9 mouse cellular contexts compared by ENCODE assay signal in the genomic region with DNA sequence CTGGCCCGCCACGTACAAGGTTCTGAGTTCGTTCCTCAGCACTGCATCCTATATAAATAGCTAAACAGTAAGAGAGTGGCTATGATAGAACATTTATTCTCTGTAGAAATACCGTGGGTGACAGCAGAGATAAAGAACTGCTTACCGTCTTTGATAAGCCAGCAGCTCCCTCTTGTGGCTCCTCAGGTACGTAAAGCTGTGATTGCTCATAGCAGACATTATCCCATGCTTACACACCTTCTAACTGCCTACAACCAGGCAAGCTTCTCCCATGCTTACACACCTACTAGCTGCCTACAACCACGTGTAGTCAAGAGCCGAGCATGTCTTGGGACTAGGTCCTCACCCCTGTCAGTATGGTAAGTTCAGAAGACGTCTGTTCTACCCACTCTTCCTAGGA. TPM values are rescaled to one million over a fixed set of nuclear protein-coding genes. Genes with fewer than 3 reads are reported as not detected.
DNase-seq lines count a peak whose midpoint lies in the region; ATAC-seq lines count a peak whose summit lies in the region.
"Had no signal": no experiment of that assay in that cellular context is flagged by ENCODE, and none has a peak within 500 bp of the region (broad histone marks: within the 10 kb centered on the region; RNA-seq: fewer than 3 reads in every experiment).

No protein-coding gene starts in this region.

- no peaks in the 10 kb centered on the region for H3K36me3 ChIP-seq in hindbrain, embryonic 10.5 days
- no peaks in the 10 kb centered on the region for H3K36me3 ChIP-seq in hindbrain, embryonic 13.5 days
- no peaks in the 10 kb centered on the region for H3K36me3 ChIP-seq in embryonic facial prominence, embryonic 14.5 days (ENCODE audit: control insufficient read depth, insufficient read depth, low read length)
- H3K36me3 ChIP-seq in hindbrain, embryonic 16.5 days (ENCODE audit: control insufficient read depth, insufficient read depth, low read length), result no peaks in the 10 kb centered on the region

- WGBS in hindbrain, embryonic 10.5 days, result 27% methylated on average over 9 of the region's 9 CpGs
- WGBS in hindbrain, embryonic 13.5 days, result 29% methylated on average over 9 of the region's 9 CpGs
- 22% methylated on average over 9 of the region's 9 CpGs for WGBS in embryonic facial prominence, embryonic 14.5 days
- WGBS in hindbrain, embryonic 16.5 days, result 24% methylated on average over 9 of the region's 9 CpGs

- H3K27me3 ChIP-seq in hindbrain, embryonic 10.5 days (ENCODE audit: insufficient read depth, poor library complexity, severe bottlenecking), result no peaks in the 10 kb centered on the region
- 0 out of 2 replicates have a peak, but pooled peaks cover 3% of the 10 kb centered on the region for H3K27me3 ChIP-seq in hindbrain, embryonic 13.5 days
- no peaks in the 10 kb centered on the region for H3K27me3 ChIP-seq in embryonic facial prominence, embryonic 14.5 days (replicated peaks; ENCODE audit: control insufficient read depth, insufficient read depth, low read length)
- H3K27me3 ChIP-seq in hindbrain, embryonic 16.5 days (replicated peaks; ENCODE audit: control insufficient read depth, insufficient read depth, low read length), result no peaks in the 10 kb centered on the region

- no peaks in the 10 kb centered on the region for H3K9me3 ChIP-seq in hindbrain, embryonic 10.5 days
- no peaks in the 10 kb centered on the region for H3K9me3 ChIP-seq in hindbrain, embryonic 13.5 days
- no peaks in the 10 kb centered on the region for H3K9me3 ChIP-seq in embryonic facial prominence, embryonic 14.5 days (ENCODE audit: control insufficient read depth, low read length)
- no peaks in the 10 kb centered on the region for H3K9me3 ChIP-seq in hindbrain, embryonic 16.5 days (ENCODE audit: control insufficient read depth, low read length)

- no peak overlapping the region for H3K4me3 ChIP-seq in hindbrain, embryonic 10.5 days
- no peak overlapping the region for H3K4me3 ChIP-seq in hindbrain, embryonic 13.5 days
- H3K4me3 ChIP-seq in embryonic facial prominence, embryonic 14.5 days (ENCODE audit: low read depth, low read length), result no peak overlapping the region
- no peak overlapping the region for H3K4me3 ChIP-seq in hindbrain, embryonic 16.5 days (ENCODE audit: low read length)

- H3K4me2 ChIP-seq in hindbrain, embryonic 13.5 days, result no peak overlapping the region
- no peak overlapping the region for H3K4me2 ChIP-seq in embryonic facial prominence, embryonic 14.5 days (ENCODE audit: low read depth, low read length)
- no peak overlapping the region for H3K4me2 ChIP-seq in hindbrain, embryonic 16.5 days (ENCODE audit: low read length)

- DNase-seq in hindbrain, embryonic 10.5 days (ENCODE audit: low spot score), result peak; percentile 35
- DNase-seq in adrenal gland, postnatal 25 days, result peak; percentile 57
- DNase-seq in embryonic facial prominence, embryonic 14.5 days (ENCODE audit: low spot score), result peak; percentile 82
- peak; percentile 55 to 77 for DNase-seq in layer of hippocampus, postnatal 14 days (ENCODE audit: low spot score in 2 of 2)
- DNase-seq in lung, postnatal 36 days, result peak; percentile 88
- DNase-seq in spleen, postnatal 14 days (ENCODE audit: low spot score in 2 of 2), result peak; percentile 21 to 40

- H3K27ac ChIP-seq in hindbrain, embryonic 10.5 days, result no peak overlapping the region
- no peak overlapping the region for H3K27ac ChIP-seq in hindbrain, embryonic 13.5 days
- no peak overlapping the region for H3K27ac ChIP-seq in embryonic facial prominence, embryonic 14.5 days (replicated peaks; ENCODE audit: low read depth, low read length)
- no peak overlapping the region for H3K27ac ChIP-seq in hindbrain, embryonic 16.5 days (ENCODE audit: low read depth, low read length)

- H3K9ac ChIP-seq in hindbrain, embryonic 13.5 days, result no peak overlapping the region
- no peak overlapping the region for H3K9ac ChIP-seq in embryonic facial prominence, embryonic 14.5 days (ENCODE audit: low read depth, low read length)
- no peak overlapping the region for H3K9ac ChIP-seq in hindbrain, embryonic 16.5 days (ENCODE audit: low read depth, low read length)

- no peaks in the 10 kb centered on the region for H3K4me1 ChIP-seq in hindbrain, embryonic 10.5 days (replicated peaks)
- no peaks in the 10 kb centered on the region for H3K4me1 ChIP-seq in hindbrain, embryonic 13.5 days (replicated peaks)
- H3K4me1 ChIP-seq in embryonic facial prominence, embryonic 14.5 days (ENCODE audit: control insufficient read depth, insufficient read depth, low read length), result no peaks in the 10 kb centered on the region
- no peaks in the 10 kb centered on the region for H3K4me1 ChIP-seq in hindbrain, embryonic 16.5 days (ENCODE audit: control insufficient read depth, insufficient read depth, low read depth, low read length)

- no peak for ATAC-seq in hindbrain, embryonic 13.5 days (ENCODE audit: low FRiP score)
- no peak for ATAC-seq in embryonic facial prominence, embryonic 14.5 days (ENCODE audit: low read depth)
- peak; percentile 81 for ATAC-seq in hindbrain, embryonic 16.5 days

RNA-seq across cellular contexts. Expression of gene Tgm7, which starts 7.5 kb away (rescaled TPM):
- polyA plus RNA-seq in hindbrain, embryonic 10.5 days (2016; fragmentation: Nextera tagmentation; extraction: Ambion mirVana), result not detected in 2 replicates
- not detected in 2 replicates for polyA plus RNA-seq in hindbrain, embryonic 13.5 days (2015; fragmentation: Nextera tagmentation; extraction: Ambion mirVana)
- total RNA-seq in adrenal gland, postnatal 25 days (2021), result not detected in 2 replicates
- polyA plus RNA-seq in embryonic facial prominence, embryonic 14.5 days (2014; fragmentation: Nextera tagmentation; extraction: Ambion mirVana), result not detected in 2 replicates
- polyA plus RNA-seq in hindbrain, embryonic 16.5 days (2015; fragmentation: Nextera tagmentation; extraction: Ambion mirVana), result not detected in 2 replicates
- total RNA-seq in layer of hippocampus, postnatal 14 days (2021), result under 1 TPM in 1 of 2 experiments, not detected in 1; 0.17 TPM
- polyA plus RNA-seq: small intestine, adult 2 months had no signal

RNA-seq across cellular contexts. Expression of gene Tgm5, which starts 16.4 kb away (rescaled TPM):
- polyA plus RNA-seq in hindbrain, embryonic 10.5 days (2016; fragmentation: Nextera tagmentation; extraction: Ambion mirVana), result not detected in 2 replicates
- 0.09 TPM in 1 of 2 replicates, not detected in the other for polyA plus RNA-seq in hindbrain, embryonic 13.5 days (2015; fragmentation: Nextera tagmentation; extraction: Ambion mirVana)
- total RNA-seq in adrenal gland, postnatal 25 days (2021), result not detected in 2 replicates
- polyA plus RNA-seq in embryonic facial prominence, embryonic 14.5 days (2014; fragmentation: Nextera tagmentation; extraction: Ambion mirVana), result 0.38 and 0.86 TPM in 2 replicates
- polyA plus RNA-seq in hindbrain, embryonic 16.5 days (2015; fragmentation: Nextera tagmentation; extraction: Ambion mirVana), result 0.16 and 0.35 TPM in 2 replicates
- not detected for total RNA-seq in layer of hippocampus, postnatal 14 days (2021)

RNA-seq across cellular contexts. Expression of gene Adal, which starts 38.2 kb away (rescaled TPM):
- 27.5 and 28.3 TPM in 2 replicates for polyA plus RNA-seq in hindbrain, embryonic 10.5 days (2016; fragmentation: Nextera tagmentation; extraction: Ambion mirVana)
- 32.0 and 33.0 TPM in 2 replicates for polyA plus RNA-seq in hindbrain, embryonic 13.5 days (2015; fragmentation: Nextera tagmentation; extraction: Ambion mirVana)
- 19.4 and 21.5 TPM in 2 replicates for total RNA-seq in adrenal gland, postnatal 25 days (2021)
- polyA plus RNA-seq in embryonic facial prominence, embryonic 14.5 days (2014; fragmentation: Nextera tagmentation; extraction: Ambion mirVana), result 20.3 and 20.4 TPM in 2 replicates
- 25.2 and 25.6 TPM in 2 replicates for polyA plus RNA-seq in hindbrain, embryonic 16.5 days (2015; fragmentation: Nextera tagmentation; extraction: Ambion mirVana)
- 10 to 100 TPM; 17.9 to 22.8 TPM for total RNA-seq in layer of hippocampus, postnatal 14 days (2021)

RNA-seq across cellular contexts. Expression of gene Lcmt2, which starts 38.4 kb away (rescaled TPM):
- 22.0 and 24.1 TPM in 2 replicates for polyA plus RNA-seq in hindbrain, embryonic 10.5 days (2016; fragmentation: Nextera tagmentation; extraction: Ambion mirVana)
- 23.9 and 24.5 TPM in 2 replicates for polyA plus RNA-seq in hindbrain, embryonic 13.5 days (2015; fragmentation: Nextera tagmentation; extraction: Ambion mirVana)
- total RNA-seq in adrenal gland, postnatal 25 days (2021), result 11.4 and 12.3 TPM in 2 replicates
- polyA plus RNA-seq in embryonic facial prominence, embryonic 14.5 days (2014; fragmentation: Nextera tagmentation; extraction: Ambion mirVana), result 14.9 and 16.9 TPM in 2 replicates
- polyA plus RNA-seq in hindbrain, embryonic 16.5 days (2015; fragmentation: Nextera tagmentation; extraction: Ambion mirVana), result 18.1 and 18.5 TPM in 2 replicates
- 10 to 100 TPM in 1 of 2 experiments, 1 to 10 TPM in 1; 8.0 to 10.4 TPM for total RNA-seq in layer of hippocampus, postnatal 14 days (2021)

Comparison
In these comparisons a context has a peak if more than half of its experiments do, and no peak if none do; other contexts are left out.
1. DNase-seq: peak in every context shown above with its lines; median percentile 88 in lung, postnatal 36 days; 82 in embryonic facial prominence, embryonic 14.5 days; 66 in layer of hippocampus, postnatal 14 days; 57 in adrenal gland, postnatal 25 days; 35 in hindbrain, embryonic 10.5 days; 30 in spleen, postnatal 14 days.